Mouse (Mus musculus) adipocyte (in vitro differentiated cells): ENCODE measurements at regions not wholly inside any gene's neighbourhood (a gene's known extent, or its start where the extent isn't known, plus 50 kb on each side); places are given as distances from the start of the nearest gene placed in this dataset.

Experiments
- DNase-seq: peaks from one replicate; pipeline ENCODE4 v3.0.0-alpha.2; 2016; ENCODE audit warnings: low spot score

DNA sequence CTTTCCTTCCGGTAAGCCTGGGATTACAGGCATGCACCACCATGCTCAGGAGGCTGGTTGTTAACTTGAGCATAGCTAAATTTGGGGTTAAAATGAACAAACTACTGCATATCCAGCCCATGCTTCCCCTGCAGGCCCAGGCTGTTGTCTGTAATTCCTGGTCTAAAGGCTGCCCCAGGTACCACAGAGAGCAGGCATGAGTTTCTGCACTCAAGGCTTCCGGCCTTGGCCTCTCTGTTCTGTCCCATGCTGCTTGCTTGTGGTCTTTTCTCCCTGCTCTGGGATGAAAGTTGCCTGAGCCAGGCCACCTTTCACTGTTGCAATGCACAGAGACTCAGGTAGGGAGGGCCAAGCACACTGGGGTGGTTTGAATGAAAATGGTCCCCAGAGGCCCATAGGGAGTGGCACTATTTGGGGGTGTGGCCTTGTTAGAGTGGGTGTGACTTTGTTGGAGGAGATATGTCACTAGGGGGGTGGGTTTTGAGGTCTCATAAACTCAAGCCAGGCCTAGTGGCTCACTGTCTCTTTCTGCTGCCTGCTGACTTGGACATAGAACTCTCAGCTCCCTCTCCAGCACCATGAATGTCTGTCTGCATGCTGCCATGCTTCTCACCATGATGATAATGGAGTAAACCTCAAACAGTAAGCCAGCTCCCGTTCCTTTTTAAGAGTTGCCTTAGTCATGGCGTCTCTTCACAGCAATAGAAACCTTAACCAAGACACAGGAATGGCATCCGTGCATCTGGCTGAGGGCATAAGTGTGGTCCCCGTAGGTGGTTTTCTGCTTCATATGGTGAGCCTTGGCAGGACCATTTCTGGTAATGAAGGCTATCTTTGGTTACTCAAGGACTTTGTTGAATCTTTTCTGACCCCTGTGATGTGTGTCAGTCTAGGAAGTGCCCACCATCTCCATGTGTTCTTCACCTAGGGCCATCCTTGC lies 86.7 kb upstream of the Zfp366 start:
- DNase-seq: no peak

- DNase-seq: no peak
Measured at GRCm38 (mm10) chr13:99096837-99097236, 87.8 kb upstream of the Zfp366 start.

DNA sequence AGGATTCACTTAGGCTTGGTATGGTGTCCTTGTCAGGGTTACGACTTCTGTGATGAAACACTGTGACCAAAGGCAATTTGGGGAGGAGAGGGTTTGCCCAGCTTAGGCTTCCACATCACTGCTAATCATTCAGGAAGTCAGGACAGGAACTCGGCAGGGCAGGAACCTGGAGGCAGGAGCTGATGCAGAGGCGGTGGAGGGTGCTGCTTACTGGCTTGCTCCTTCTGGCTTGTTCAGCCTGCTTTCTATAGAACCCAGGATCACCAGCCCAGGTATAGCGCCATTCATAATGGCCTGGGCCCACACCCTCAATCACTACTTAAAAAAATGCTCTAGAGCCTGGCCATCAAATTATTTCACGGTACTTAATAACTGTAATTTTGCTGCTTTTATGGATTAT lies 89.6 kb upstream of the Zfp366 start:
- no peak for DNase-seq

- DNase-seq: no peak
Measured at GRCm38 (mm10) chr13:99094221-99094620, 90.4 kb upstream of the Zfp366 start.

- DNase-seq: peak; percentile 80
Measured at GRCm38 (mm10) chr13:99093269-99093668, 91.4 kb upstream of the Zfp366 start.

GRCm38 (mm10) chr13:99092279-99092930 lies 92.2 kb upstream of the Zfp366 start:
- peak; percentile 87 for DNase-seq

- DNase-seq: no peak
Measured at GRCm38 (mm10) chr13:99091562-99092278, 92.9 kb upstream of the Zfp366 start.

DNA sequence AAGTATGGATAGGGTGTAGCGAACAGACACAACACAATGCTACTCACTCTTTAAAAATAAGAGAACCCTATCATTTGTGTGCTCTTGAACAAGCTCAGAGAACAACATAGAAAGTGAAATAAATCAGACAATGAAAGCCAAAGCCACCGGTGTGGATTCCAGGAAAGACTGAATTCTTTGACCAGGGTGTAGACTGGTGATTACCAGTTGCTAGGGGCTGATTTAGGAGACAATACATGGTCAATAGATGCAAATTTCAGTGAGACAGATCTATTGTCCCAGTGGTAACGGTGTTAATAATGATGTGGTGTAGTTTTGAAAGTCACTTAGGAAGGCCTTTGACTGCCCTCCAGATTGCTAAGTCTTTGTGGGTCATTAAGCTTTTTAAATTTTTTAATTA lies 94.3 kb upstream of the Zfp366 start:
- no peak for DNase-seq

- DNase-seq: no peak
Measured at GRCm38 (mm10) chr13:99088285-99088684, 96.3 kb upstream of the Zfp366 start.

- no peak for DNase-seq
Measured at GRCm38 (mm10) chr13:99079331-99079761, 95.0 kb upstream of the 1700024P04Rik start.

- DNase-seq: no peak
Measured at GRCm38 (mm10) chr13:99078643-99079042, 94.3 kb upstream of the 1700024P04Rik start.

DNA sequence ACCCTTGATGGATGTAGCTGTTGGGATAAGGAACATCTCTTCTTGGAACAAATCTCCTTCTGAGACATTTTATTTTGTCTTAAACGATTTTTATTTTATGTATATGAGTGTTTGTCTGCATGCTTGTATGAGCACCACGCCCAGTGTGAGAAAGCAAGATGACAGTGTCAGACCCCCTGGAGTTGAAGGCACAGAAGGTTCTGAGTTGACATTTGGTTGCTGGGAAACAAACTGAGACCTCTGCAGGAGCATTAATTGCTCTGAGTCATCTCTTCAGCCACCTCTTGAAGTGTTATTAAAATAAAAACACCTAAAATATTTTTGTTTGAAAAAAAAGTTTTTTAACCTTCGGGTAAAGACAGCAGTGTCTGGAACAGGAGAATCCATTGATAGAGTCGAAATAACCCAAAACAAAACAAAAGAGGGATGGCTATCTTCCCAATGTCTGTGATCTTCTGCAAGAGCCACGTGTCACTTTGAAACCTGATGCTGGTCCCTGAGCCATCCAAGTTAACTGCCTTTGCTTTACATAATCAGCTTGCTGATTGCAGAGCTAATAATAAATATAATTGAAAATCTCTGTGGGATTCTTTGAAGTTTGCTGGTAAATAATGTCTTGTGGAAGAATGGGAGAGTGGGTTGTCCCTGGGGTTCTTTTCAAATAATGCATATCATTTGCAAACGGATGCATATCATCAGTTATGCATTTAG lies 92.8 kb upstream of the 1700024P04Rik start:
- DNase-seq: no peak

DNA sequence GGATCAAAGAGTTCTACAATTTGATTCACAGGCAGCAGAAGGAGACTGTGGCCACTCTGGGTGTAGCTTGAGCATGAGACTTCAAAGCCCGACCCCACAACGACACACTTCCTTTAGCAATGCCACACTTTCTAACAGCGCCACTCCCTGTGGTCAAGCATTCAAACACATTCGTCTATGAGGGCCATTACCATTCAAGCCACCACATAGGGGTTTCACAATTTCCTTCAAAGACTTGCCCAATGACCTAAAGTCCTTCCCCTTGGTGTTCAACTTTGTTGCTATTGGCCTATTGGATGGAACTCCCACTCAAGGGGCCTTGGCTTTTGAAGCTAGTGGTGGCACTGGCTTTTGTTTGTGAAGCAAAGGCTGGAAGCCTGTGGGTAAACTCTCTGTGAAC lies 91.1 kb upstream of the 1700024P04Rik start:
- no peak for DNase-seq

DNA sequence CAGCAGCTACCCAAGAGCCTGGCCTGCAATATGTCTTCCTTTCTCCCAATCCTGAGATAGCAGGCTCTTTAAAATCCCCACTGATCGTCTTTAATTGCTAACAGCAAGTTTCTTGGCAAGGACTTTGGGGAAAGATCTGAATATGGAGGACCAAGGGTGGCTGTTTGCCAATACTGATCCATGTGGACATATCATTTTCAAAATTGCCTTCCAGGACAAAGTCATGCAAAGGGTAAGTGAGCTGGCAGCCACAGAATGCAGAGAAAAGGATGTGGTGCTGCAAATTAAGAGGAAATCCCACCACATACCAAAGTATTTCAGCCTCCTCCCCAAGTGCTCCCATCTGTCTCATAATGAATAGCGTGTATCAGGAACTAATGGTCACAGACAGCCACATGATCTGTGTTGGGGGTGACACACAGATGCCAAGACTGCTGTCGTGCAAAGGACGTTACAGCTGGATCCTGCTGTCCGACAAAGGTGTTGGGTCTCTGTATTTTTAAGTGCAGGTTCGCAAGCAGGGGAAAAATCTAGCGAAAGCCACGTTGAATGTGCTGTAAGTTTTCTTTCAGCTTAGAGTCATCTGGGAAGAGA lies 87.6 kb upstream of the 1700024P04Rik start:
- peak; percentile 28 for DNase-seq

- DNase-seq: no peak
Measured at GRCm38 (mm10) chr13:99071413-99071812, 87.0 kb upstream of the 1700024P04Rik start.

DNA sequence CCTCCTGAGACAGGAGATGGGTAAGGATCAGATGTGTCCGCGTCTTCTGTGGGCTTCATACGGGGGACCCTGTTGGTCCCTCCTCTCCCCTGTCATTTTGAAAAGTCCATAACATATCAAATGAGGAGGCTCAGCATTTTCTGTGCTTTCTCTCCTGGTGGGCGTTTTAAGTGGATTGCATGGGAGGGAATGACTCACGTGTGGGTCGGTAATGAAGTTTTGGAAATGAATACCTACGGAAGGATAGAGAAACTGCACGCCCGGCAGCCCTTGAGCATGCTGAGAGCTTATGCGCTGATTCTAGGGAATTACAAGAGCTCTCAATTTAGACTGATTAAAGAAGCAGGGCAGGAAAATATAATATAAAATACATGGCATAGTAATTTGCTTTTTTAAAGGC lies 85.4 kb upstream of the 1700024P04Rik start:
- no peak for DNase-seq

GRCm38 (mm10) chr13:99067504-99067903 lies 83.1 kb upstream of the 1700024P04Rik start:
- DNase-seq: no peak

DNA sequence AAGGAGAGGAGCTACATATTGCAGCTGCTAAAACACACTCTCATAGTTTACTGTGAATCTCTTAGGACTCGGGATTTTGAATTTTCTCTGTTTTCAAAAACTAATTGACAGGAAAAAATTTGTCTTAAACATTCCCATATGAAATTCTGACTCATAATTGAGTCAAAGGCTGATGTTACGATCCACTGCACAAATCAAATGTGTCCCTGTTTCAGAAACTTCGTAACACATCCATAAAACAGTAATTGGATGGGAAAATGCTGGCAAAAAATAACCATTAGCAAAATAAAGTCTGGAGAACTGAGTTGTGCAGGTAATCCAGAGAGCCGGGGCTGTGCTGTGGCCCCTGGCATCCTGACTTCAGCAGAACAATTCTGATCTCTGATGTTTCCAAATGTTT lies 79.1 kb upstream of the 1700024P04Rik start:
- DNase-seq: peak; percentile 21

DNA sequence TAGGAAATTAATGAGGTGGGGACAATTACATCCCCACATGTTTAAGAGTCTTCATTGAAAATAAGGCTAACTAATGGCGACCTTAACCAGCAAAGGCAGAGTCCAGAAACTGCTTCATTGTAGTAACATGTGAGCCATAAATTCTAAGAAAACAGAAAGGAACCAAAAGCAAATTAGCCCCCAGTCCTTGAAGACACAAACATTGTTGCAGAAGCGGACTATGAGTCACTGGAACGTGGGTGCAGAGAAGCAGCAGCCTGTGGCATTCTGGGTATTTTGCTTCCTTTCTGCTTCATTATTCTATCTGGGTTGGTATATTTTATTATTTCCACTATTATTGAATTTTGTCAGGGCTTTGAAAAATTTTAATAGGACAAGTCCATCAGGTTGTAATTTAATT lies 78.6 kb upstream of the 1700024P04Rik start:
- DNase-seq: peak; percentile 54

DNA sequence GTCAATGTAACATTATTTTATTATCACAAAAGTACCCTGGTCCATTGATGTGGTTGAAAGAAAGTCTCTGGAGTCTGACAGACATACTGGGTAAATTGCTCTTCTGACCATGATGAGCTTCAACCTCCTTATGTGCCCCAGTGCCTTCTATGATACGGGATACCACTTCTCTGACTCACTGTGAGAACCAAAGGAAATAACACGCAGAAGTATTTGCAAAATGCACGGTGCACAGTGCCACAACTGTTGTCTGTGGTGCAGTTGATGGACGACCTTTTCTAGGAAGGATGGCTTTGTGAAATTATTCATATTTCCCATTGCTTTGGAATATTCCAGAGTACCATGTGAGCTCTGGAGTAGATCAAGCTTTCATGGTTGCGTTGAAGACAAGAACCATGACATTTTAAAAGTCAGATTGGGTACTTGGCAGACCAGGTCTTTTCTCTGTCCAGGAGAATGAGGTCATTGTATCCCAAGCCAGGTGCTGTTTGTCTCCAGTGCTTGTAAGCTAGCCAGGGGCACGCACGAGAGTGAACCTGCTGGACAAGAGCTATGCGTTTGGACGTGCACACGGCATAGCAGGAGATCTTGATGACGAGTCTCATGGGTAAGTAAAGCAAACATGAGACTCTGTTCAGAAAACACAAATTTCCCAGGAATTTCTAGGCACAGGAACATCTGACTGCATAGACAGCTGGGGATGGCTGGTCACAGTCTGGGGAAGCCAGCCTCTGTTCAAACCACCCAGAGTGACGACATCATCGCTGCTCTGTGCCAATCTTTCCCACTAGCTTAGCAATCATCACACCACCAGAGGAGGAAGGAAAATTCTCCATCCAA lies 74.0 kb upstream of the 1700024P04Rik start:
- peak; percentile 57 for DNase-seq

DNA sequence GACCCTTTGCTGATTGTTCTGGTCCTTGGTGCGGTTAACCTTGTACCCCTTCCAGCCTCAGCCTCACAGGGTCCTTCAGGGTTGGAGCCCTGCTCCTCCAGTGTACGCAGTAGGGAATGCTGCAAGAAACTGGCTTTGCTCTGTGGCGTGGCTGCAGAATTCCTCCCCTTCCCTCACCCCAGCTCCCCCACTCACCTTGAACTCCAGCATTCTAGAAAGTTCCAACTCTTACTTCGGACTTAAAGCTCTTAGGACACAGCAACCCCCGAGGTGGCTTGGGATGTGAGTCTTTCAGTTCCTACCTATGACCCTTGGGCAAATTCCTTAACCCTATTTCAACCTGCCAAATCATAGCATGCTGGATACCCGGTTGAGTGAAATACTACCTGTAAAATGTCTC lies 73.3 kb upstream of the 1700024P04Rik start:
- no peak for DNase-seq
